Mouse (Mus musculus) embryonic fibroblast, embryonic 13.5 days (primary cell): ENCODE data around the gene Trim7. TPM values are rescaled to one million over a fixed set of nuclear protein-coding genes. Genes with fewer than 3 reads are reported as not detected.
A peak's percentile ranks its signal among the peaks of the same experiment; 100 is the strongest.
"Not testable (repeated sequence)": the region's sequence is repeated elsewhere in the genome, so short reads cannot be mapped to it uniquely, and the experiment has no call there.

Experiments used
- H3K27ac ChIP-seq: 2 replicates; pipeline ENCODE4 v1.5.1; 2012; ENCODE audit warnings: low read length, control low read depth, inconsistent platforms; ENCODE audit not compliant: insufficient read depth
- H3K4me1 ChIP-seq: 2 replicates; pipeline ENCODE4 v1.6.1; 2011; ENCODE audit warnings: low read length; ENCODE audit not compliant: control insufficient read depth, insufficient read depth
- H3K4me3 ChIP-seq: 2 replicates; pipeline ENCODE4 v1.5.1; 2011; ENCODE audit warnings: mild to moderate bottlenecking, control low read depth, low read length; ENCODE audit not compliant: insufficient read depth
- CTCF ChIP-seq: IDR thresholded peaks from 2 replicates; pipeline ENCODE4 v1.5.1; 2011; ENCODE audit warnings: mild to moderate bottlenecking, control low read depth, low read length, moderate library complexity, borderline replicate concordance; ENCODE audit not compliant: insufficient read depth
- POLR2A ChIP-seq: IDR thresholded peaks from 2 replicates; pipeline ENCODE4 v1.6.1; 2011; ENCODE audit warnings: low read depth, mild to moderate bottlenecking, control low read depth, low read length, moderate library complexity
- polyA plus RNA-seq: library from polyadenylated mRNA; stranded (reverse); fragments of >200 nt; gene quantifications from 2 replicates; pipeline ENCODE4 v1.2.4, GENCODE M21; 2011; ENCODE audit warnings: low read depth; ENCODE audit not compliant: missing spikeins, insufficient read length

Trim7 gene
- polyA plus RNA-seq, 1 experiment = 16.0 TPM

DNA sequence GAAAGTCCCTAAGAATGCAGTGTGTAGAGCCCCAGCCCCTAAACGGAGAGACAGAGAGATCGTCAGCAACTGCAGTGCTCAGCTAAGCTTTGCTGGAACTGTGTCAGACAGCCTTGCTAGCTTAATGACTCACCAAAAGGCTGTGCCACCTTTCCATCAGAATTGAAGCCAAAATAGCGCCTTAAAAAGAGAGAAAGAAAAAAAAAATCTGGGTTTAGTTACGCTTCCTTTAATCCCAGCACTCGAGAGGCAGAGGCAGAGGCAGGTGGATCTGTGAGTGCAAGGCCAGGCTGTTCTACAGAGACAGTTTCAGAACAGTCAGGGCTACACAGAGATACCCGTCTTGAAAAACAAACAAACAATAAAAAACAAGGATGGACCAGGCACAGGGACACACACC, 18.4 kb downstream of the Trim7 start:
- TF ChIP-seq POLR2A (no peak), CTCF (no peak)
- Histone ChIP-seq H3K4me3 (no peak overlapping the region), H3K27ac (no peak overlapping the region), H3K4me1 (0 out of 2 replicates have a peak, but pooled peaks cover 5% of the 10 kb centered on the region)

DNA sequence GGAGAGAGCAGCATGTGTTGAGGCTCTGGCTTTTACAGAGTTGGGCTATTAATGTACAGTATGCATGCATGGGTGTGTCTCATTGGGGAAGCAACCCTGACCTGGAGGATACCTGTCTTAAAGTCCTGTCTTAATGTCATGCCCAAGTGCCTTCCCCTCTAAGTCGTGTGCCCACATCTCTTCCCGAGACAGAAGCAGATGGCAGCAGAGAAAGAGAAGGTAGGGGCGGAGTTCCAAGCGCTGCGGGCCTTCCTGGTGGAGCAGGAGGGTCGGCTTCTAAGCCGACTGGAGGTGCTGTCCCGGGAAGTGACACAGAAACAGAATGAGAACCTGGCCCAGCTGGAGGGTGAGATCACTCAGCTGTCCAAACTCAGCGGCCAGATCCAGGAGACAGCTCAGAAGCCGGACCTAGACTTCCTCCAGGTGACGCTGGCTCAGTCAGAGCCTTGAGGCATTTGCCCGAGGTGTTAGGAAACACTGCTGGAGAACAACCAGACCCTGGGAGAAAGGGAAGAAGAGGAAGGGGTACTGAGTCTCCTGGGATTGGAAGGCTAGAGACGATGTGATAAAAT, 19.4 kb downstream of the Trim7 start:
- no peak overlapping the region for H3K27ac ChIP-seq
- no peak for TF ChIP-seq POLR2A
- no peak for TF ChIP-seq CTCF
- H3K4me1 ChIP-seq = 0 out of 2 replicates have a peak, but pooled peaks cover 5% of the 10 kb centered on the region
- no peak overlapping the region for H3K4me3 ChIP-seq

DNA sequence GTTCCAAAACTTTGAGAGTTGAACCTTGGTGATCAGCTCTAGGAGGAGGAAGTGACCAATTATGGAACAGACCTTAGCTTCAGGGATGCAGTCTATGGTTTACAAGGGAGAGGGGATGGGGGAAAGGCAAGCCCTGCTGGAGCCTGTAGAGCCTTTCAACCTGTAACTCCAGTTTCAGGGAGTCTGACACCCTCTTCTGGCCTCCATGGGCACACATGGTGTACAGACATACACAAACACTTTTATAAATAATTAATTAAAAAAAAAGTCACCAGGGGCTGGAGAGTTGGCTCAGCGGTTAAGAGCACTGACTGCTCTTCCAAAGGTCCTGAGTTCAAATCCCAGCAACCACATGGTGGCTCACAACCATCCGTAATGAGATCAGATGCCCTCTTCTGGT, 20.4 kb downstream of the Trim7 start:
- not testable (repeated sequence) for H3K4me1 ChIP-seq, H3K4me3 ChIP-seq, H3K27ac ChIP-seq

DNA sequence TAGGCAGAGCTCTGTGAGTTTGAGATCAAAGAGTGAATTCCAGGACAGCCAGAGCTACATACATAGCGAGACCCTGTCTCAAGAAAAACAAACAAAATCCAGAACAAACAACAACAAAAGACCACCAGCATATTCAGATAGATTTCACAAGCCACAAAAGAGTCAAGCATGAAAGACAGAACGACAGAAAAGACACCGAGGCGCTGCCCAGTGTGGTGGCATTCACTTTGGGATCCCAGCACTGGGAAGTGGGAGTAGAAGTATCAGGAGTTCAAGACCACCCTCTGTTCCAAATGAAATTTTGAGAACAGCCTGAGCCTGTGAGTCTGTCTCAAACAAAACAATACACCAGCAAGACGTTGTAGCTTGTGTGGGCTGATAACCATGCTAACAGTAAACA, 20.9 kb downstream of the Trim7 start:
- Histone ChIP-seq H3K27ac (no peak overlapping the region), H3K4me3 (no peak overlapping the region), H3K4me1 (0 out of 2 replicates have a peak, but pooled peaks cover 5% of the 10 kb centered on the region)
- TF ChIP-seq POLR2A (no peak), CTCF (no peak)

DNA sequence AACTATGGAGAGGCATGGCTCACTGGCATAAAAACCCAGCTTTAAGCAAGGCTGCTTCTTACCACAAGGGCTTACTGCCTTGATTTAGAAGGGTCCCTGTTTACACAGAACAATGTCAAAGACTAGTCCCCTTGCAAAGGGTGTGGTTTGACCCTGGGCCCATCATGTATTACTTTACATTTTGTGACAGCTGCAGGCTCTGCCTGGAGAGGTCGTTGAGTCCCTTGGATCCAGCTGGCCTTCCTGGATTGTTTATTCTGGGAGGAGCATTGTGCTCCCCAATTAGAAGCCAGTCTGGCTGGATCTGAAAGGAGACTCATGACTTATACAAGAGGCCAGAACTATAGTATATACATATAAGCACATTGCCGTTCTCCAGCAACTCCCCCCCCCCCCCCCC, 24.3 kb downstream of the Trim7 start:
- TF ChIP-seq CTCF = no peak
- TF ChIP-seq POLR2A = no peak
- H3K27ac ChIP-seq = no peak overlapping the region
- H3K4me1 ChIP-seq = 0 out of 2 replicates have a peak, but pooled peaks cover 2% of the 10 kb centered on the region
- H3K4me3 ChIP-seq = no peak overlapping the region

DNA sequence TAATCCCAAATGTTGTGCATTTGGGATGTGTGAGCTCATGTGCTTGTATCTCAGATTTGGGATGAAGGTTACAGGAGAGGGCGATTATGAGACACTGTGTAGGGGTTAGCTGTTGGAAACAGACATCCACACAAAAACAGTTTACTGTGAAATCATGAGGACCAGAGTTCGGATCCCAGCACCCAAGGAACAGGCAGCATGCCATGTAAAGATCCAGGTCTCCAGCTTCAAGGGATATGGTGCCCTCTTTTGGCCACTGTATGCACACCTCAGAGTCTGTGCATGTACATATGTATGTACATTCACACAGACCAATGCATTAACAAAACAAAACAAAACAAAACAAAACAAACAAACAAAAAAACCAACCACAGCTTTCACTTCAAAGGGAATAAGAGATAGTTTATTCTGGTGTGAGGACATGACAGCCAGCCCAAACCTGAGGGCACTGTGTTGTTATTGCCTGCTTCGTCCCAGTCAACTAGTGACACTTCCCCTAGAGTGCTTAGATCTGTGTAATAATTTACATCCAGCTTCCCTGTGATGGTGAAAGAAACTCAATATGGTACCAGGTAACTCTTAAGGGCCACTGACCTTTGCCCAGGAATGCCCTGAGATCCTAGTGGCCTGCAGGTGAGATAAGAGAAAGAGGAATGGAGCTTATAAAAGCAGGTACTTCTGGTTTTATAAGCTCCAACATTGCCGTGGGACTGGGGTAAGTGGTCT, 25.5 kb downstream of the Trim7 start:
- Histone ChIP-seq H3K27ac (no peak overlapping the region), H3K4me1 (0 out of 2 replicates have a peak, but pooled peaks cover 2% of the 10 kb centered on the region), H3K4me3 (no peak overlapping the region)
- no peak for TF ChIP-seq POLR2A
- TF ChIP-seq CTCF = no peak

DNA sequence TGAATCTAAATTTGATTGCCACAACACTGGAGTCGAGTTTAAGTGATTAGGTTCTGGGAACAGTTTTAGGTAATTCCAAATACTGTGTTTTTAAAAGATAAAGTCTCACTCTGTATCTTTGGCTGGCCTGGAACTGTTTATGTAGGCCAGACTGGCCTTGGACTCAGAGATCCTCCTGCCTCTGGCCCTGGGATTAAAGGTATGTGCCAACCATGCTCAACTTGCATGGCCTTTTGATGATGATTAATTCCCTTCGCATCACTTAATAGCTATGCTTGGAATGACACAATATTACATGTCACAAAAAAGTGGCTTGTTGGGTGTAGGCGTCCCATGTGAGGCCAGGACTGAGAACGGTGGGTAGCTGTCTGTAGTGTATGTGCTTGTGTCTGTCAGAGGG, 26.2 kb downstream of the Trim7 start:
- Histone ChIP-seq H3K4me3 (no peak overlapping the region), H3K4me1 (0 out of 2 replicates have a peak, but pooled peaks cover 2% of the 10 kb centered on the region), H3K27ac (no peak overlapping the region)
- TF ChIP-seq POLR2A = no peak
- TF ChIP-seq CTCF = no peak

DNA sequence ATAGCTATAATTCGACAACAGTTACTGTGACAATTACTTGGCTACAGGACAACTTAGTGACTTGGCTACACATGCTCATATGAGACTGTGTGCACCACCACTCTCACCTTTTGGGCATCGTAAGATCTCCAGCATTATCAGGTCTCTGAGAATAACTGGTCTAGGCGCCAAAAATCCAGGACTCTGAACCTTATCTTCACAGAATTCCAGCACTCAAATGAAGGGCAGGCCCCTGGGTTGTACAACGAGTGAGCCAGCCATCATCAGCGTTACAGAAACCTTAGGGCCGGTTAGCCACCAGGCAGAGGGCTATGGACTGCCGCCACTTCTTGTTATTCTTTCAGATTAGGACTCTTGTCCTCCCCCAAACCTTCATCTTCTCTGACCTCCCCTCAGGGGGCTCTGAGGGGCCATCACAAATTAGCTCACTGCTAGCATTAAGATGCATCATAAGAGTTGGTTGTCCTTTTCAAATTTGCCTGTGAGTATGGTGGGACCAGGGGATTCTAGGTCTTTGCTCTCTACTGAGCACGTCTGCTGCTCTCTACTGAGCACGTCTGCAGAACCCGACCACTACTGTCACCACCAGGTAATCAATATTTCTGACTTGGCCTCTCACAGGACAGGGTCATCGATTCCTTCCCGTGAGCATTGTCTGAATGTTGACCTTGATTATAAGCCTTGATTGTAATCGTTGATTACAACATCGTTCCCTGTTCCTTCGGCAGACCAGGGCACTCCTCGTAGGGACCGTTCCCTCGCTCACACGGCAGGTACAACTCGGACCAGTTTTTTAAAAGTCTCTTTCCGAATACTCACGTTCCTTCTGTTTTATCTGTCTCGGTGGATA, 26.9 kb downstream of the Trim7 start:
- Histone ChIP-seq H3K4me3 (peak overlapping the region; percentile 64), H3K27ac (no peak overlapping the region)
- no peak for TF ChIP-seq CTCF
- no peak for TF ChIP-seq POLR2A

DNA sequence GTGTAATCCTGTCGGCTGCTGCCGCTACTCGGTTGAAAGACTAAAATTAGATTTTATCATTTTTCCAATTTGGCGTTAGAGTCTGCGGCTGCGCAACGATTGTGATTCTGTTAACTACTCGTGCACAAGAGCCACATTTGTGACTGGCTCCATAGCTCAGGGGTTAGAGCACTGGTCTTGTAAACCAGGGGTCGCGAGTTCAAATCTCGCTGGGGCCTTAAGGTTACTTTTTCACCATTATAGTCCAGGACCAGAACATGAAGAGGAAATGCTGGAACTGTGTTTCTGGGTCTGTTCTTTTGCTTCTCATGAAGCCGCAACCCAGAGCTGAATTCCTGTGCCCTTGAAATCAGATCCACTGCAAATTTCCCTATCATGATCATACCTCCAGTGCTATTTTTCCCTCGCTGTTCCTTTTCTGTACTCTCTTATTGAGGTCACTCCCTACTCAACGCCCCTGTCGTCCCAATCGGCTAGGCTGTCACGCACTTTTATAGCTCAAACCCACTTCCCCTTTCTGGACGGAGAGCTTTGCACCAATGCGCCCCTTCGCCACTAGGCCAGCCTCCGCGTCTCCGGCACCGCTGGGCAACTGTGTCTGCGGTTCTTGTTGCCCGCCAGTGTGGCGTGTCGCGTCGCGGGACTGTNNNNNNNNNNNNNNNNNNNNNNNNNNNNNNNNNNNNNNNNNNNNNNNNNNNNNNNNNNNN, 27.7 kb downstream of the Trim7 start:
- H3K27ac ChIP-seq = peak overlapping the region; percentile 32
- TF ChIP-seq CTCF = no peak
- TF ChIP-seq POLR2A = 0 out of 2 replicates have a peak, but pooled peaks have one; percentile 53
- peak overlapping the region; percentile 74 for H3K4me3 ChIP-seq
- H3K4me1 ChIP-seq = 0 out of 2 replicates have a peak, but pooled peaks cover 2% of the 10 kb centered on the region

More for the DNA sequence above, 26.9 kb downstream of the Trim7 start:
- 0 out of 2 replicates have a peak, but pooled peaks cover 2% of the 10 kb centered on the region for H3K4me1 ChIP-seq
